In the genomic region with DNA sequence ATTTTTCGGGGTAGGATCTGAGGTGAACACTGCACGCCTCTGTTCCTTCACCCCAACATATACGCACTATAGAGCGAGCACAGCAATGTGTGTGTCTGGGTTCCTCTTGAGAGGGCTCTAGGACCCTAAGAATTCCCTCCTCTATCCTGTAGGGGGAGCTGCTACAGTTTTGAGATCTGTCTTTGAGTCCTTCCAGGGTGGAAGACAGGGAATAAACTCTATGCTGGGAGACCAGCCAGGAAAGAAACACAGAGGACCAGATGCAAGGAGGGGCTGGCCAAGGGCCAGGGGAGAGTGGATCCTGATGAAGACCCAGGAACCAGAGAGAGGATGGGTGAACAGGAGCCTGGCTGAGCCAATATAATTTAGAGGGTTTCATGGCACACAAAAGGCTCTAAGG, we compare ENCODE assay signal across 12 mouse cellular contexts. TPM values are rescaled to one million over a fixed set of nuclear protein-coding genes. Genes with fewer than 3 reads are reported as not detected.
A peak's percentile ranks its signal among the peaks of the same experiment; 100 is the strongest.
DNase-seq lines count a peak whose midpoint lies in the region; ATAC-seq and TF ChIP-seq lines count a peak whose summit lies in the region.
"Had no signal": no experiment of that assay in that cellular context is flagged by ENCODE, and none has a peak within 500 bp of the region (broad histone marks: within the 10 kb centered on the region; RNA-seq: fewer than 3 reads in every experiment).

No protein-coding gene starts in this region.

- H3K27me3 ChIP-seq in embryonic facial prominence, embryonic 14.5 days (replicated peaks; ENCODE audit: control insufficient read depth, insufficient read depth, low read length): no peaks in the 10 kb centered on the region
- peaks cover 17% of the 10 kb centered on the region for H3K27me3 ChIP-seq in embryonic facial prominence, embryonic 10.5 days (replicated peaks; ENCODE audit: low read depth, poor library complexity, severe bottlenecking)
- no peaks in the 10 kb centered on the region; the same call in 1 of the 2 replicates for H3K27me3 ChIP-seq in lung, embryonic 16.5 days (ENCODE audit: control insufficient read depth, insufficient read depth, low read depth, low read length)
- H3K27me3 ChIP-seq in hindbrain, embryonic 11.5 days (ENCODE audit: control insufficient read depth, insufficient read depth, low read length): no peaks in the 10 kb centered on the region
- H3K27me3 ChIP-seq in thymus, adult 2 months (ENCODE audit: control insufficient read depth, insufficient read depth, low read length): no peaks in the 10 kb centered on the region
- H3K27me3 ChIP-seq: limb, embryonic 15.5 days; neural tube, embryonic 13.5 days had no signal

- H3K4me2 ChIP-seq in embryonic facial prominence, embryonic 14.5 days (ENCODE audit: low read depth, low read length): no peak overlapping the region
- no peak overlapping the region for H3K4me2 ChIP-seq in lung, embryonic 16.5 days (ENCODE audit: low read depth, low read length)
- H3K4me2 ChIP-seq in hindbrain, embryonic 11.5 days (replicated peaks; ENCODE audit: low read depth, low read length): no peak overlapping the region
- H3K4me2 ChIP-seq: limb, embryonic 15.5 days; neural tube, embryonic 13.5 days had no signal

- H3K4me3 ChIP-seq in embryonic facial prominence, embryonic 14.5 days (ENCODE audit: low read depth, low read length): no peak overlapping the region
- H3K4me3 ChIP-seq in embryonic facial prominence, embryonic 10.5 days: no peak overlapping the region
- no peak overlapping the region for H3K4me3 ChIP-seq in left cerebral cortex, adult 2 months
- H3K4me3 ChIP-seq in lung, embryonic 16.5 days (ENCODE audit: low read length): no peak overlapping the region
- H3K4me3 ChIP-seq in hindbrain, embryonic 11.5 days (ENCODE audit: low read depth, low read length): no peak overlapping the region
- no peak overlapping the region for H3K4me3 ChIP-seq in thymus, adult 2 months (ENCODE audit: control insufficient read depth, insufficient read depth, low read length)
- H3K4me3 ChIP-seq: hindbrain, embryonic 10.5 days; limb, embryonic 15.5 days; neural tube, embryonic 13.5 days had no signal

- TF ChIP-seq CTCF in left cerebral cortex, adult 2 months (IDR thresholded peaks at IDR 0.05): peak; percentile 54
- no peak for TF ChIP-seq CTCF in thymus, adult 2 months (IDR thresholded peaks at IDR 0.05; ENCODE audit: borderline replicate concordance, control insufficient read depth, extremely low read depth, insufficient read depth, low read length, poor library complexity)

- peak; percentile 71 for DNase-seq in embryonic facial prominence, embryonic 14.5 days (ENCODE audit: low spot score)
- DNase-seq in embryonic facial prominence, embryonic 10.5 days (ENCODE audit: low spot score): no peak
- no peak for DNase-seq in left cerebral cortex, adult 2 months (ENCODE audit: extremely low spot score in 1 of 2, low spot score in 2 of 2)
- no peak for DNase-seq in left cerebral cortex, postnatal 36 days (ENCODE audit: low spot score in 2 of 2)
- peak; percentile 69 for DNase-seq in R1 (ENCODE audit: low read depth, low spot score)
- no peak for DNase-seq in hindbrain, embryonic 11.5 days (ENCODE audit: low spot score)
- DNase-seq in thymus, adult 2 months: no peak
- DNase-seq: thymus, postnatal 25 days had no signal

- intact Hi-C loops in left cerebral cortex, adult 2 months (cut with DNase I): no loop called here
- intact Hi-C loops in left cerebral cortex, postnatal 36 days (cut with DNase I): loop anchor here (10.0 kb wide), 1 partner anchor 128 kb away; no protein-coding TSS in a partner anchor

- peaks cover 5% of the 10 kb centered on the region for H3K4me1 ChIP-seq in embryonic facial prominence, embryonic 14.5 days (ENCODE audit: control insufficient read depth, insufficient read depth, low read length)
- H3K4me1 ChIP-seq in embryonic facial prominence, embryonic 10.5 days: peaks cover 33% of the 10 kb centered on the region
- peaks cover 7% of the 10 kb centered on the region; the same call in 1 of the 2 replicates for H3K4me1 ChIP-seq in lung, embryonic 16.5 days (replicated peaks; ENCODE audit: control insufficient read depth, insufficient read depth, low read length)
- H3K4me1 ChIP-seq in hindbrain, embryonic 11.5 days (replicated peaks; ENCODE audit: control insufficient read depth, insufficient read depth, low read length): no peaks in the 10 kb centered on the region
- H3K4me1 ChIP-seq in thymus, adult 2 months (replicated peaks; ENCODE audit: control insufficient read depth, insufficient read depth, low read length): no peaks in the 10 kb centered on the region
- H3K4me1 ChIP-seq: neural tube, embryonic 13.5 days had no signal

- H3K27ac ChIP-seq in embryonic facial prominence, embryonic 14.5 days (replicated peaks; ENCODE audit: low read depth, low read length): no peak overlapping the region
- no peak overlapping the region for H3K27ac ChIP-seq in embryonic facial prominence, embryonic 10.5 days (replicated peaks)
- H3K27ac ChIP-seq in left cerebral cortex, adult 2 months: no peak overlapping the region
- no peak overlapping the region; the same call in 1 of the 2 replicates for H3K27ac ChIP-seq in lung, embryonic 16.5 days (ENCODE audit: low read length)
- H3K27ac ChIP-seq in hindbrain, embryonic 11.5 days (ENCODE audit: low read depth, low read length): no peak overlapping the region
- H3K27ac ChIP-seq in thymus, adult 2 months (ENCODE audit: control insufficient read depth, insufficient read depth, low read length): no peak overlapping the region
- H3K27ac ChIP-seq: hindbrain, embryonic 10.5 days; limb, embryonic 15.5 days; neural tube, embryonic 13.5 days had no signal

- H3K36me3 ChIP-seq in embryonic facial prominence, embryonic 14.5 days (ENCODE audit: control insufficient read depth, insufficient read depth, low read length): no peaks in the 10 kb centered on the region
- H3K36me3 ChIP-seq in embryonic facial prominence, embryonic 10.5 days (replicated peaks): no peaks in the 10 kb centered on the region
- H3K36me3 ChIP-seq in lung, embryonic 16.5 days (ENCODE audit: control insufficient read depth, insufficient read depth, low read length): no peaks in the 10 kb centered on the region
- no peaks in the 10 kb centered on the region for H3K36me3 ChIP-seq in hindbrain, embryonic 11.5 days (ENCODE audit: control insufficient read depth, insufficient read depth, low read length)
- H3K36me3 ChIP-seq in thymus, adult 2 months (ENCODE audit: control insufficient read depth, insufficient read depth, low read length): no peaks in the 10 kb centered on the region
- H3K36me3 ChIP-seq: hindbrain, embryonic 10.5 days; limb, embryonic 15.5 days; neural tube, embryonic 13.5 days had no signal

- 90% methylated on average over 4 of the region's 4 CpGs for WGBS in embryonic facial prominence, embryonic 14.5 days
- 86% methylated on average over 4 of the region's 4 CpGs for WGBS in embryonic facial prominence, embryonic 10.5 days
- 82% methylated on average over 4 of the region's 4 CpGs for WGBS in lung, embryonic 16.5 days
- WGBS in hindbrain, embryonic 11.5 days: 78% methylated on average over 4 of the region's 4 CpGs
- 93% methylated on average over 4 of the region's 4 CpGs for WGBS in thymus, adult 2 months

- ATAC-seq in embryonic facial prominence, embryonic 14.5 days (ENCODE audit: low read depth): peak; percentile 41; the same call in 1 of the 2 replicates
- ATAC-seq in lung, embryonic 16.5 days (ENCODE audit: low read depth): peak; percentile 62
- no peak for ATAC-seq in hindbrain, embryonic 11.5 days (ENCODE audit: low FRiP score)

- H3K9me3 ChIP-seq in embryonic facial prominence, embryonic 14.5 days (ENCODE audit: control insufficient read depth, low read length): no peaks in the 10 kb centered on the region
- no peaks in the 10 kb centered on the region for H3K9me3 ChIP-seq in embryonic facial prominence, embryonic 10.5 days
- H3K9me3 ChIP-seq in lung, embryonic 16.5 days (ENCODE audit: control insufficient read depth, low read length): no peaks in the 10 kb centered on the region
- H3K9me3 ChIP-seq in hindbrain, embryonic 11.5 days (ENCODE audit: control insufficient read depth, low read length): no peaks in the 10 kb centered on the region
- H3K9me3 ChIP-seq: hindbrain, embryonic 10.5 days; limb, embryonic 15.5 days; neural tube, embryonic 13.5 days had no signal

- H3K9ac ChIP-seq in embryonic facial prominence, embryonic 14.5 days (ENCODE audit: low read depth, low read length): no peak overlapping the region
- H3K9ac ChIP-seq in lung, embryonic 16.5 days (ENCODE audit: low read length): no peak overlapping the region
- no peak overlapping the region for H3K9ac ChIP-seq in hindbrain, embryonic 11.5 days (ENCODE audit: low read depth, low read length)
- H3K9ac ChIP-seq: limb, embryonic 15.5 days; neural tube, embryonic 13.5 days had no signal

- no peak for TF ChIP-seq POLR2A in thymus, adult 2 months (IDR thresholded peaks at IDR 0.05; ENCODE audit: control insufficient read depth, extremely low read depth, insufficient read depth, low read length, poor library complexity)

RNA-seq across cellular contexts. Expression of a gene that starts 40.5 kb away (rescaled TPM):
- not detected in 2 replicates for polyA plus RNA-seq in embryonic facial prominence, embryonic 14.5 days (2014; fragmentation: Nextera tagmentation; extraction: Ambion mirVana)
- polyA plus RNA-seq in embryonic facial prominence, embryonic 10.5 days (2016; fragmentation: Nextera tagmentation; extraction: Ambion mirVana): not detected in 2 replicates
- under 1 TPM in 1 of 2 experiments, not detected in 1; 0.14 TPM for total RNA-seq in left cerebral cortex, adult 2 months (2021)
- not detected for total RNA-seq in left cerebral cortex, postnatal 36 days (2021)
- not detected in 2 replicates for polyA plus RNA-seq in lung, embryonic 16.5 days (2015; fragmentation: Nextera tagmentation; extraction: Ambion mirVana)
- not detected in 2 replicates for polyA plus RNA-seq in hindbrain, embryonic 11.5 days (2014; fragmentation: Nextera tagmentation; extraction: Ambion mirVana)
- polyA plus RNA-seq in thymus, adult 2 months (2012; rRNA removed): 0.13 TPM in 1 of 2 replicates, not detected in the other
- polyA plus RNA-seq: hindbrain, embryonic 10.5 days; limb, embryonic 15.5 days; neural tube, embryonic 13.5 days had no signal

Comparison
In these comparisons a context has a peak if more than half of its experiments do, and no peak if none do; other contexts are left out.
1. DNase-seq: peak in embryonic facial prominence, embryonic 14.5 days (single experiment) and R1 (single experiment); none in embryonic facial prominence, embryonic 10.5 days (single experiment), left cerebral cortex, adult 2 months (0 of 2), left cerebral cortex, postnatal 36 days (0 of 2), hindbrain, embryonic 11.5 days (single experiment) and thymus, adult 2 months (single experiment).